Mouse (Mus musculus) mouse embryonic stem cell (cell line): ENCODE results near the gene Ttll1.

ENCODE experiments used
- in situ Hi-C, 2 experiments: fragments of 300-500 bp; cut with MboI; formaldehyde crosslinking; loops; 1 replicate in 1 of 2; 3 replicates in 1 of 2; pipeline ENCODE4 v1.14.3; 2019 to 2020; ENCODE audit warnings: low sequenced_read_pairs in 2 of 2, low pct_unique_long_range_greater_than_20kb in 1 of 2, mixed read lengths in 1 of 2; ENCODE audit not compliant: unreplicated experiment in 1 of 2

Ttll1 gene

DNA sequence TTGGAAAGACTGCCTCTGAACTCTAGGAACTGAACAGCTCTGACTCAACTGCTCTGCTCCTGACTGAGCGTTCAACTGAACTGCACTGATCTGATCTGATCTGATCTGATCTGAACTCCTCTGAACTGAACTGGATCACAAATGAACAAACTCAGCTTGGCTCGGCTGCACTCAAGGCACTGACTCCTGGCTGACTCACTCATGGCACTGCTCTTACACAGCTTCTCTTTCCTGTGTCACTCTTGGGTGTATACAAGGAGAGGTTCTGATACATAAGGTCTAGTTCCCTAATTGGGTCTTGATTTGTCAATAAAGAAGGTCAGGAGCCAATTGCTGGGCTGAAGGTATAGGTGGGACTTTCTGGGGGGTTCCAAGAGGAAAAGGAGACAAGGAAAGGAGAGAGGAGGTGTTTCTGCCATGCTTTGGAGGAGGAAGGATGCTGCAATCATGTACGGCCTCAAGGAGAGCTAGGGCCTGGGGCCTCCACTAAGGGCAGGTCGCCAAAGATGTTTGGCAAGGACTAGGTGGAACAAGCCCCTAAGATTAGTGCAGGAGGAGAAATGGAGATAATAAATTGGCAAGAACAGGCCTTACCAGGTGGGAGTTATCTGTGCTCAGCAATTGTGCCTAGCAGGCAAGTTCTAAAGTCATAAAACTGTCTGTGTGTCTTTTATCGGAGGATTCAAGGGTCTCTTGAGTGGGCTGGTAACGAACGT lies 16.7 kb downstream of the Ttll1 start:
- in situ Hi-C loops: loop anchor here in 1 of 2 experiments (10.0 kb wide), 1 partner anchor 119 kb away; no protein-coding TSS in a partner anchor

DNA sequence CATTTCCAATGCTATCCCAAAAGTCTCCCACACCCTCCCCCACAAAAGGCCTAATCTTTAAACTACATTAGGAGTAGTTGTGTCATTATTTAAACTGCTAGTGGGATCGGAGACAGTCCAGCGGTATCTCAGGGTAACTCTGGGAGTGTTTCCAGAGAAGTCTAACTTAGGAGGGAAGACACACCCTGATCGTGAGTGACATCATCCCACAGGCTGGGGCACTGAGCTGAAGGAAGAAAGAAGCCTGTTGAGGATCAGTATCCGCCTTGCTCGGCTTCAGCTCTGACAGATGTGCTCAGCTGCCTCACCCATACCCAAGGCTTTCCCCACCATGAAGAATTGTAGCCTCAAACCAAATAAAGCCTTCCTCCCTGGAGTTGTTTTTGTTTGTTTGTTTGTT lies 18.8 kb downstream of the Ttll1 start:
- in situ Hi-C loops: loop anchor here in 1 of 2 experiments (10.0 kb wide), 1 partner anchor 117 kb away; no protein-coding TSS in a partner anchor

DNA sequence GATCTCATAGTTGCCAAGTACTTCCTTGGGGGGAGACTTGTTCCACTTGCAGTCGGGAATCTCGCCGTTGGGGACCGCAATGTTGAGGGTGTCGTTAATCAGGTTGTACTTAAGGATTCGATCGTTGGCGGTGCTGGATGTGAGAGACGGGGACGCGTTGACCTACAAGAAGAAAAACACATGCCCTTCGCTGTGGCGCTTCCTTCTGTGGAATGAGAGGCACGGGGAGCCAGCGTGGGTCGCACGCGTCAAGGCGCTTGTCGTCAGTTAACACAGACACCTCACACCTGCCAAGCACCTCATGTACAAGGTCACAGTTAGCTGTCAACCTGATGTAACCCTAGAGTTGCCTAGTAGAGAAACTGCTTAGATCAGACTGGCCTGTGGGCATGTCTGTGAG lies 21.2 kb downstream of the Ttll1 start:
- in situ Hi-C loops: no loop called here

DNA sequence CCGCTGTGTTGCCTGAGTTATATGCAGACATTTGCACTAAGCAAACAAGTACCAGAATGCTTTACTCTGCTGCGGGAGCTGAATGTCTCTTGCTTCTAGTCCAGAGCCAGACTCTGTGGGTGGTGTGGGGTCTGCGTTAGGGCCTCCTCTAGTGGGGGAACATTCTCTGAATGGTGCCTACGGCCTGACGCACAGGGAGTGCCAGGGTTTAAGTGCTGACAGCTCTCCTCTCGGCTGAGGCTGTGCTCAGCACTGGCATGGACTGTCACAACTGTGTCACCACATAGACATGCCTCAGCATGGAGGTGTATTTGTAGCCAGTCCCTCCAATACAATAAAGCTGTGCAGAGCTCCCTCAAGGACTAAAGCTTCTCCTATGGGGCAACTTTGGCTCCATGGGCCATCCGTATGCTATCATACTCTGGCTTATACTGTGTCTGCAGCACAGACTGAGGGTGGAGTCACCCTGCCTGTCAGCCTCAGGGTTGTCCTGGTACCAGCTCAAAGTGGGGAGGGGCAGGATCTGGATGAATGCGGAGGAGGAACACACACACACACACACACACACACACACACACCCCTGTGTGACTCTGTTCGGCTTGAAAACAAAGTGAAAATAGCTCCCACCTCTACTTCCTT lies 23.1 kb downstream of the Ttll1 start:
- in situ Hi-C loops: no loop called here

DNA sequence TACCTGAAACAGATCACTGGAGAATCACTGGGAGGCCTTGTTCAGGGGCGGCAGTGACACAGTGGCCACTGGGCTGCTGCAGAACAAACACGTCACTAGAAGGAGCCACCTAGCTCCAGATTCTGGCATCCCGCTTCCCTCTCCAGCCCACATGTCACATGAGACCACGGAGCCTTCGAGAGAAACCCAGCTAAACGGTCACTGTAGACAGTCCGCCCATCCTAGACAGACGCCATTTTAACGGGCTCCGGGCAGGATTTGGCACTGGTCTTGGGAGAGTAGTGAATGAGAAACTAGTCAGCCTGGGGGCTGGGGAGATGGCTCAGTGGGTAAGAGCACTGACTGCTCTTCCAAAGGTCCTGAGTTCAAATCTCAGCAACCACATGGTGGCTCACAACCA lies 26.4 kb downstream of the Ttll1 start:
- in situ Hi-C loops: no loop called here

DNA sequence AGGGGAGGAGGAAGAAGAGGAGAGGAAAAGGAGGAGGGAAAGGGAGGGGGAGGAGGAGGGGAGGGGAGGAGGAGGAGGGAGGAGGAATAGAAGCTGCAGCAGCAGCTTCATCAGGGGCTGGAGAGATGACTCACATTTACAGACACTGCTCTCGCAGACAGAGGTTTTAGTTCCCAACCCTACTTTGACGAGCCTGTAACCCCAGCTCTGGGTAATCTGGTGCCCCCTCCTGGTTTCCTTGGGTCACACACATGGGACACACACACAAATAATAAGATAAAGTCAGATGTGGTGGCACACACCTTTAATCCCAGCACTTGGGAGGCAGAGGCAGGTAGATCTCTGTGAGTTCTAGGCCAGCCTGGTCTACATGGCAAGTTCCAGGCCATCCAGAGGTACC lies 27.2 kb downstream of the Ttll1 start:
- in situ Hi-C loops: no loop called here

DNA sequence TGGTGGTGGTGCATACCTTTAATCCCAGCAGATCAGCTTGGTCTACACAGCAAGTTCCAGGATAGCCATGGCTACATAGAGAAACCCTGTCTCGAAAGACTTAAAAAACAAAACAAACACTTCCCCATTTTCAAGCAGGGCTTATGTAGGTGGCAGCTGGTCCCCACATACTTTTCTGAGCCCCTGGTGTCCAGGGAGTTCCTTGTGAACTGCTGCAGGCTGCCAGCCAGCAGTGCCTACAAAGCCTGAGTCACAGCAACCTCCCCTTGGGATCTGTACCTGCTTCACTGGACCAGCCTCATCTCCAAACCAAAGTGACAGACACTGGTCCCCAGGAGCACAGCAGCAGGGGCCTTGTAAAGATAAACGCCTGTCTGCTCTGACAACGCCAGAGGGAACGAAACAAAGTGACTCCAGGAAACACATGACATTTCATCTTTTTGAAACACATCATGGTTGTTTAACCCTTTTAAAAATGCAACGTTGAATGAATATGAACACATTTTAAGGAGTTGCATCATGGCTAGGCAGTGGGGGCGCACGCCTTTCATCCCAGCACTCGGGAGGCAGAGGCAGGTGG lies 28.0 kb downstream of the Ttll1 start:
- in situ Hi-C loops: no loop called here

DNA sequence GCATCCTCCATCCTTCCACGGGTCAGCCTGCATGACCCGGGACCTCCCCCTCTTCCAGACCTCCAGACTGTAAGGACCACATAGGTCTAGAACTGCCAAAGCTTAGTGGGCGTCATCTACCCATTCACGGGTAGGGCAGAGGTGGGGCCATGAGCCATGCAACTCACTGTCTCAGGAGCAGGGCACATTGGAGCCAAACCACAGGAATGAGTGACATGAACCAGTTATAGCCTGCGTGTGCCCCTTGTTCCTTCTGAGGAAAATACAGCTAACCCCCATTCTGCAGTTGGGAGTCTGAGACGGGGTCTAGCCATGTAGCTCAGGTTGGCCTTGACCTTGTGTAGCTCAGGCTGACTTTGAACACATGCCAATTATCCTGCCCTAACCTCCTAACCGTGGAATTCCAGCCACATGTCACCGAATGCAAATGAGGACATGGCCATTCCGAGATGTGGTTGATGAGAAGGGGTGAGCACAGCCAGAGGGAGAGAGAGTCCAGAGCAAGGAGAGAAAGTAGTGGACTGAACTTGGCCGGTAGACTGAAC lies 29.4 kb downstream of the Ttll1 start:
- in situ Hi-C loops: no loop called here

DNA sequence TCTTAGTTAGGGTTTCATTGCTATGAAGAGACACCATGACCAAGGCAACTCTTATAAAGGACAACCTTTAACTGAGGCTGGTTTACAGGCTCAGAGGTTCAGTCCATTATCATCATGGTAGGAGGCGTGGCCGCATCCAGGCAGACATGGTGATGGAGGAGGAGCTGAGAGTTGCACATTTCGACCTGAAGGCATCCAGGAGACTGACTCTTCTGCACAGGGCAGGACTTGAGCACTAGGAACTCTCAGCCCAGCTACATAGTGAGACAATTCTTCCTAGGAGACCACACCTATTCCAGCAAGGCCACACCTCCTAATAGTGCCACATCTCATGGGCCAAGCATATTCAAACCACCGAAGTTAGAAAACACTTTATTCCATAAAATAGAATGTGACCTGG lies 30.9 kb downstream of the Ttll1 start:
- in situ Hi-C loops: no loop called here

DNA sequence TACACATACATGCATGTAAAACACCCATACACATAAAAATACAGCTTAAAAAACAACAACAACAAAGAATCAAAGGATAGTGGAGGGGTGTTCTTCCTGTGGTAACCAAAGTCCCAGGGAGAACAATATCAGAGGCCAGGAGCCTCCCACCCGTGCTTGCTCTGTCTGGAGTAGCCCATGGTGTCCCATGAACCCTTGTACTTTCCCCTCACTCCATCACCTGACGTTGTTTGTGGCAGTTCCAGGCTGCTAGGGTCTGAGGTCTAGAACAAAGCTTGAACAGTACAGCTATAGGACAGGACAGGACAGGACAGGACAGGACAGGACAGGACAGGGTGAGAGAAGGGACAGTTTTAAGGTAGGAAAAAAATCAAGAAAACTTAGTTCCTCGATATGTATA lies 32.6 kb downstream of the Ttll1 start:
- in situ Hi-C loops: no loop called here

DNA sequence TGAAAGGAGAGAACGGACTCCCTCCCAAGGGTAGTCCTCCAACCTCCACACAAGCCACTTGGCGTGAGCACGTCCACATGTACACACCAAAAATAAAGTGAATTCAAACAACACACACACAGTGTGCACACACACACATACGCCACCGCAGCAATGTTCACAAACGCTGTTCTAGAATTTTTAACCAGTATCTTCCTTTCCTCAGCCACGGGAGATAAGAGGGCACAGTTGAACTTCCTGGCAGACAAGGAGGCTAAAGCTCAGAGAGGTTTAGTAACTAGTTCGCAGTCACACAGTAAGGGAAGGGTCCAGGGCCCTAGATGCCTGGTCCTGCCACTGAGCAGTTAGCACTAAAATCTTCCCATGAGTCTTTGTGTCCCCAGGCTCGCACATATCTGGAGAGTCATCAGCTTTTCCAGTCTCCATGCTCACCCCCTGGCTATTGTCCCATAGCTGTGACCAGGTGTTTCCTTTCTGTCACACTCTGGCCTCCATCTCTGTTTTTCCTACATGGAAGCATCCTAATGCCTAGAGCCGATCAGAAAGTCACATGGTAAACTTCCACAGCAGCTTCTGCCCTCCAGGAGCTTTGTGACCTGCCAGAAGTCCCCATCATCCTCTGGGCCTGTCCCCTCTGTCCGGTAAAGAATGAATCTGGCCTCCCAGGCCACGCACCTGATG lies 34.0 kb downstream of the Ttll1 start:
- in situ Hi-C loops: no loop called here

DNA sequence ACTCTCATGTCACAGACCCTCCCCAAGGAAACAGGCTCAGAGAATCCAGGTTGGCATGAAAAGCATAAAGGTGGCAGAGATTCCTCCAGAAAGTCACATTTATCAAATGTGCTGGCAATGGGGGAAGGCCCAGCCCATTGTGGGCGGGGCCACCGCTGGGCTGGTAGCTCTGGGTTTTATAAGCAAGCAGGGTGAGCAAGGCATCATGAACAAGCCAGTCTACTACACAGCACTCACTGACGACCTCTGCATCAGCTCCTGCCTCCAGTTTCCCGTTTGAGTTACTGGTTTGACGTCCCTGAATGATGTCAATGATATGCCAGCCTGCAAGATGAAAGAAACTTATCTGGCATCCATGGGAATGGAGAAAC lies 36.2 kb downstream of the Ttll1 start:
- in situ Hi-C loops: no loop called here

DNA sequence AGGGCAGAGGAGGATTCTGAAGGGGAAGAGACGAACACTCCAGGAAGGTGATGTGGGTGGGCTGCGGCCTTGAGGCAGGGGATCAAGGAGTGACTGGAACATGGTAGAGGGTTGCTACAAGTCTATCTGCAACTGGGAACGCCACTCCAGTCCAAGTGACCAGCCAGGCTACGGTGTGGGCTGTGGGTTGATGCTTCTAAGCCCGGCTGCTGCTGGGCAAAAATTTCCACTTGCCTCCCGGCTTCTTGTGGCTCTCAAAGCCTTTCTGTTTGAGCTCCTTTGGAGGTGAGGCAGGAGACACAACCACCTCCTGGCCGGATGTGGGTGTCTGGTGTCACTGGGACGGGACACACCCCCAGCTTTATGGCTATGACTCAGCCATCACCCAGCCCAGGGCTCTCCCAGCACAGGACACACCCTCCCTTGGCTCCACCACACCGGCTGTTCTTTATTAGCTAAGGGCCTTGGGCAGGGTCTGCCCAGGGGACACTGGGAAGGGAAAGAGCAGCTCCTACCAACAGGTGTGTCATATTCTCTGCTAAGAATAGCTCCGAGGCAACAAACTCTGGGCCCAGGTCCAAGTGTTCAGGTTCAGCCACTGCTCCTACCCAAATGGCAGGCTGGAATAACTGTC lies 36.7 kb downstream of the Ttll1 start:
- in situ Hi-C loops: no loop called here

DNA sequence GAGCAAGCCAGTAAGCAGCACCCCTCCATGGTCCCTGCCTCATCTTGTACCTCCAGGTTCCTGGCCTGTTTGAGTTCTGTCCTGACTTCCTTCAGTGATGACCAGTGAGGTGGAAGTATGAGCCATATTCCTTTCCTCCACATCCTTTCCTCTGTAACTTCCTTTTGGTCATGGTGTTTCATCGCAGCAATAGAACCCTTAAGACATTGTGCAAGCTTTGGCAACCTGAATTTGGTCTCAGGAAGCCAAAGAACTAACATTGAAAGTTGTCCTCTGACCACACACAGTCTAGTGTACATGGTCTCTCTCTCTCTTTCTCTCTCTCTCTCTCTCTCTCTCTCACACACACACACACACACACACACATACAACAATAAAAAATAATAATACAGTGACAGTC lies 37.4 kb downstream of the Ttll1 start:
- in situ Hi-C loops: no loop called here

DNA sequence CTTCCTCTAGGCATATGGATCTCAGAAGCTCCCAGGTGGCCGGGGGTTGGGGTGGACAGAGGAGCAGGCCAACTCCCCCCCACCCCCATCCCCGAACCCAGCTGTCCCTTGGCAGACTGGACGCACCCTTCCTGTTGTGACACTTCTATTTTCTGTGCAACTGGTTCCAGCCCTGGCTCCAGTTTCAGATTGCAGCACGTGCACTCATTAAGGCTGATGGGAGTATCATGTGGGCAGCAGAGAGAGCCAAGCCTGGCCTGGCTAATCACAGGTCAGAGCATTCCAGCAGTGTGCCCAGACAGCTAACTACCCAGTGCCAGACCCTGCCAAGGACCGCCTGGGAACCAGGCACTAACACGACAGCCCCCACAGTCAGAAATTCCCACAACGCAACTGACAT lies 39.2 kb downstream of the Ttll1 start:
- in situ Hi-C loops: no loop called here

DNA sequence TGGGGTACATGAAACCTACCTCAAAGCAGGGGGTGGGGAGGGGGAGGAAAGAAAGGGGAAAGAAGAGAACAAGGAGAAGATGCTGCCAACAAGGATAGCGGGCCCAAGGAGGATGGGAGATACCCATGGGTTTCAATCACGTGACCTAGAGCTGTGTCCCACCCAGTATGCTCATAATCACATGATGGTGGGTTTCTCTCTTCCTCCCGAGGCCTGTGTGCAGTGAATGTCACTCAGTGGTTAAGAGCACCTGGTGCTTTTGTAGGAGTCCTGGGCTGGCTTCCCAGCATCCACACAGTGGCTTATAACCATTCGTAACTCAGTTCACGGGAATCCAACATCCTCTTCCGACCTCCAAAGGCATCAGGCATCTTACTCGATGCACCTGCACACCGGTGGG lies 40.2 kb downstream of the Ttll1 start:
- in situ Hi-C loops: no loop called here

DNA sequence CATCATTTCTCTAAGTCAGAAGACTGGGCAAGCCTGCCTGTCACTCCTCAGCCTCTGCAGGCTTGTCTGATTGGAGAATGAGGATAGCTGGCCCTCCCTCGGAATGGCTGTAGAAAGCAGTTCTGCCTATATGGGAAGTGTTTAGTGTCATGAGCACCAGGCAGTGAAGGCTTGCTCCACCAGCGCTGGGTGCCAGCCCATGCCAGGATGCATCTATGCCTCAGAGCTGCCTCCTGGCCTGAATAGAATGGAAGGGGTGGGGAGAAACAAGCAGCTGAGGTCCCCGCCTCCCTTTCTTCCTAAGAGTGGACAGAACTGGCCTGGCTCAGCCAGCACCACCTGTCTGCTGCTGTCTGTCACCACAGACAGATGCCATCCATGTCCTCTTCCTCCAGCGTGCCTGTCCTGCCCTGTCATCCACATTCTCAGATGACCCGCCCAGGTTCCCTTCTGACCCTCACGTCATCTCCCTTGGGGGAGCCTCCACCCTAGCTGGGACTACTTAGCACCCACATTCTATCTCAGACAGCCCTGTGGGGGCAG lies 41.3 kb downstream of the Ttll1 start:
- in situ Hi-C loops: no loop called here

DNA sequence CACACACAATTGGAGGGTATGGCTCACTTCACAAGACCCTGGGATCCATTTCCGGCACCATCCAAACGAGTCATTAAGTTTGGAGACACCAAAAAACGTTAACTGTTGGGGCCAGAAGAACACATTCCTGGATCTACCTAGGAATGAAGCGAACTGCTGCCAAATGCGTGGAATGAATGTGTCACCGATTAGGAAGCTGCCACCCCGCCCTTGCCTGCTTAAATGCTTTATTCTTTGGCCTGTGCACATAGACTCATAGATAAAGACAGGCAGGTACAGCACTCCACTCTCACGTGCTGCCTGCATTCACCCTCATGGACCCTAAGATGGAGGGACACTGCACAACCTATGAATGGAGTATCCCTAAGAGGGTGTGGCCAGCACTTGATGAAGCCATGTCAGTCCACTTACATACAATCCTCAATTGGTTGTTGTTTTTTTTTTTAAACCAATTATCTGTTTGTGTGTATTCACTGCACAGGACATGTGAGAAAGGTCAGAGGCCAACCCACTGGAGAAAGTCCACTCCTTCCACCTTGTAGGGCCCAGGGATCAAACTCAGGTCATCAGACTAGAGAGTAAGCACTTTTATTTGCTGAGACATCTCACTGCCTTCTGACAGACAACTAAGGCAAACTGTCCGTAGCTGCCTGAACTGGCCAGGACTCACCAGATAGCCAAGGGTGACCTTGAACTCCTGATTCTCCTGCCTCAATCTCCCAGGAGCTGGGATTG lies 43.3 kb downstream of the Ttll1 start:
- in situ Hi-C loops: no loop called here
